Mouse (Mus musculus) CH12.LX (cell line): Measurements from ENCODE around the gene Stk39. TPM values are rescaled to one million over a fixed set of nuclear protein-coding genes. Genes with fewer than 3 reads are reported as not detected.

ENCODE experiments used
- DNase-seq: peaks from one replicate; pipeline ENCODE4 v3.0.0-alpha.2; 2013; ENCODE audit errors: extremely low read depth
- H3K27ac ChIP-seq: 2 replicates; pipeline ENCODE4 v1.5.1; 2012; ENCODE audit warnings: low read depth, mild to moderate bottlenecking, control low read depth, moderate library complexity; ENCODE audit not compliant: insufficient read depth
- H3K27me3 ChIP-seq: replicated peaks from 2 replicates; pipeline ENCODE3; 2012; ENCODE audit warnings: inconsistent platforms
- H3K36me3 ChIP-seq, 2 experiments: replicated peaks in 1 of 2; 2 replicates each; pipeline versions ENCODE3 to v1.6.1; 2012; ENCODE audit warnings: inconsistent platforms in 1 of 2, low read length in 1 of 2, mild to moderate bottlenecking in 1 of 2, mixed read lengths in 1 of 2, moderate library complexity in 1 of 2; ENCODE audit not compliant: control insufficient read depth in 1 of 2, insufficient read depth in 1 of 2
- H3K4me1 ChIP-seq, 2 experiments: 2 replicates each; pipeline ENCODE4 v1.6.1; 2012; ENCODE audit warnings: inconsistent platforms in 1 of 2, moderate library complexity in 1 of 2; ENCODE audit not compliant: insufficient read depth in 2 of 2, control insufficient read depth in 1 of 2
- H3K4me2 ChIP-seq: 2 replicates; pipeline ENCODE4 v1.6.1; 2012; ENCODE audit warnings: low read depth, mild to moderate bottlenecking, control low read depth; ENCODE audit not compliant: poor library complexity, insufficient read depth, severe bottlenecking
- H3K4me3 ChIP-seq, 3 experiments: fragments of 150-350 bp in 1 of 3; sonication (generic) in 1 of 3; replicated peaks in 1 of 3; 2 replicates each; pipeline versions ENCODE3 to v1.5.1; 2011 to 2012; ENCODE audit warnings: low read depth in 2 of 3, low read length in 2 of 3, mild to moderate bottlenecking in 2 of 3, moderate library complexity in 2 of 3, control low read depth in 1 of 3, improper control_type of control experiment in 1 of 3, inconsistent platforms in 1 of 3, mixed read lengths in 1 of 3; ENCODE audit not compliant: poor library complexity in 1 of 3
- H3K79me2 ChIP-seq: replicated peaks from 2 replicates; pipeline ENCODE4 v1.6.1; 2012; ENCODE audit warnings: mild to moderate bottlenecking, moderate library complexity; ENCODE audit not compliant: control insufficient read depth, poor library complexity, insufficient read depth, severe bottlenecking; ENCODE audit errors: extremely low read depth
- H3K9ac ChIP-seq: 2 replicates; pipeline ENCODE4 v1.6.1; 2012; ENCODE audit warnings: low read depth, mild to moderate bottlenecking, control low read depth, moderate library complexity; ENCODE audit not compliant: insufficient read depth
- H3K9me3 ChIP-seq: replicated peaks from 2 replicates; pipeline ENCODE3; 2012; ENCODE audit warnings: low read length, inconsistent platforms, mixed read lengths
- CHD1 ChIP-seq: IDR thresholded peaks from 2 replicates; pipeline ENCODE4 v1.6.1; 2012; ENCODE audit warnings: low read depth, low read length, improper control_type of control experiment, inconsistent platforms
- E2F4 ChIP-seq: IDR thresholded peaks from 2 replicates; pipeline ENCODE4 v1.6.1; 2011; ENCODE audit warnings: low read depth, low read length, improper control_type of control experiment; ENCODE audit not compliant: insufficient replicate concordance
- ELF1 ChIP-seq: IDR thresholded peaks from 2 replicates; pipeline ENCODE4 v1.6.1; 2014; ENCODE audit warnings: low read depth, mild to moderate bottlenecking, inconsistent platforms, low read length, improper control_type of control experiment
- EP300 ChIP-seq: IDR thresholded peaks from 2 replicates; pipeline ENCODE4 v1.6.1; 2011; ENCODE audit warnings: low read length, improper control_type of control experiment
- ETS1 ChIP-seq: conservative IDR thresholded peaks from 2 replicates; pipeline ENCODE4 v1.6.1; 2012; ENCODE audit warnings: low read depth, mild to moderate bottlenecking, inconsistent platforms, low read length, improper control_type of control experiment, moderate library complexity
- GABPA ChIP-seq: IDR thresholded peaks from 2 replicates; pipeline ENCODE4 v1.6.1; 2012; ENCODE audit warnings: low read depth, low read length, improper control_type of control experiment, inconsistent platforms; ENCODE audit not compliant: insufficient replicate concordance
- HCFC1 ChIP-seq: IDR thresholded peaks from 2 replicates; pipeline ENCODE4 v1.6.1; 2012; ENCODE audit warnings: low read depth, mild to moderate bottlenecking, inconsistent platforms, low read length, improper control_type of control experiment
- JUND ChIP-seq: conservative IDR thresholded peaks from 2 replicates; pipeline ENCODE4 v1.6.1; 2011; ENCODE audit warnings: low read depth, low read length, improper control_type of control experiment
- KAT2A ChIP-seq: IDR thresholded peaks from 2 replicates; pipeline ENCODE4 v1.6.1; 2012; ENCODE audit warnings: low read length, improper control_type of control experiment, inconsistent platforms; ENCODE audit not compliant: insufficient replicate concordance
- MAX ChIP-seq: IDR thresholded peaks from 2 replicates; pipeline ENCODE4 v1.6.1; 2011; ENCODE audit warnings: low read length, improper control_type of control experiment
- MAZ ChIP-seq: IDR thresholded peaks from 2 replicates; pipeline ENCODE4 v1.6.1; 2012; ENCODE audit warnings: low read depth, mild to moderate bottlenecking, inconsistent platforms, low read length, improper control_type of control experiment, moderate library complexity
- MEF2A ChIP-seq: IDR thresholded peaks from 2 replicates; pipeline ENCODE4 v1.6.1; 2014; ENCODE audit warnings: low read depth, mild to moderate bottlenecking, inconsistent platforms, low read length, improper control_type of control experiment, borderline replicate concordance
- MXI1 ChIP-seq: IDR thresholded peaks from 2 replicates; pipeline ENCODE4 v1.6.1; 2011; ENCODE audit warnings: mild to moderate bottlenecking, low read depth, low read length, improper control_type of control experiment
- NRF1 ChIP-seq: IDR thresholded peaks from 2 replicates; pipeline ENCODE4 v1.6.1; 2014; ENCODE audit warnings: low read depth, mild to moderate bottlenecking, inconsistent platforms, low read length, improper control_type of control experiment, moderate library complexity
- PAX5 ChIP-seq: IDR thresholded peaks from 2 replicates; pipeline ENCODE4 v1.6.1; 2012; ENCODE audit warnings: low read length, inconsistent platforms, mixed read lengths
- POLR2AphosphoS2 ChIP-seq: IDR thresholded peaks from 2 replicates; pipeline ENCODE4 v1.6.1; 2011; ENCODE audit warnings: low read depth, low read length, improper control_type of control experiment
- RCOR1 ChIP-seq: conservative IDR thresholded peaks from 2 replicates; pipeline ENCODE4 v1.6.1; 2012; ENCODE audit warnings: low read depth, mild to moderate bottlenecking, inconsistent platforms, low read length, improper control_type of control experiment
- SIN3A ChIP-seq: IDR thresholded peaks from 2 replicates; pipeline ENCODE4 v1.6.1; 2012; ENCODE audit warnings: low read length, improper control_type of control experiment, inconsistent platforms
- SMC3 ChIP-seq: IDR thresholded peaks from 2 replicates; pipeline ENCODE4 v1.6.1; 2011; ENCODE audit warnings: low read depth, low read length, improper control_type of control experiment
- TBP ChIP-seq: conservative IDR thresholded peaks from 2 replicates; pipeline ENCODE4 v1.6.1; 2011; ENCODE audit warnings: low read depth, low read length, improper control_type of control experiment
- TCF12 ChIP-seq: IDR thresholded peaks from 2 replicates; pipeline ENCODE4 v1.6.1; 2014; ENCODE audit warnings: low read depth, mild to moderate bottlenecking, inconsistent platforms, low read length, improper control_type of control experiment
- USF1 ChIP-seq: IDR thresholded peaks from 2 replicates; pipeline ENCODE4 v1.6.1; 2014; ENCODE audit warnings: low read depth, mild to moderate bottlenecking, inconsistent platforms, low read length, improper control_type of control experiment
- USF2 ChIP-seq: conservative IDR thresholded peaks from 2 replicates; pipeline ENCODE4 v1.6.1; 2011; ENCODE audit warnings: low read depth, low read length, improper control_type of control experiment
- dilution Hi-C: fragments of 300-500 bp; cut with MboI; formaldehyde crosslinking; loops from 2 replicates; pipeline ENCODE4 v1.14.3; 2020; ENCODE audit warnings: low sequenced_read_pairs; ENCODE audit not compliant: extremely low pct_unique_long_range_greater_than_20kb, extremely low pct_ligation_motif_present
- in situ Hi-C: fragments of 300-500 bp; cut with MboI; formaldehyde crosslinking; loops from 3 replicates; pipeline ENCODE4 v1.14.3; 2019; ENCODE audit warnings: low sequenced_read_pairs, low pct_ligation_motif_present, low pct_unique_long_range_greater_than_20kb, mixed read lengths
- polyA plus RNA-seq: library from polyadenylated mRNA; unstranded; fragments of >175 nt; gene quantifications from 2 replicates; pipeline ENCODE4 v1.2.1, GENCODE M21; 2012; ENCODE audit warnings: low read depth; ENCODE audit not compliant: insufficient read length
- total RNA-seq, 2 experiments: library from RNA; depleted of rRNA; stranded (reverse); fragments of 300-350 nt in 1 of 2; fragments of >200 nt in 1 of 2; gene quantifications; 2 replicates each; pipeline ENCODE4 v1.2.3; 2012 to 2014

The Stk39 gene
- total and polyA plus RNA-seq, 3 experiments, result not detected

DNA sequence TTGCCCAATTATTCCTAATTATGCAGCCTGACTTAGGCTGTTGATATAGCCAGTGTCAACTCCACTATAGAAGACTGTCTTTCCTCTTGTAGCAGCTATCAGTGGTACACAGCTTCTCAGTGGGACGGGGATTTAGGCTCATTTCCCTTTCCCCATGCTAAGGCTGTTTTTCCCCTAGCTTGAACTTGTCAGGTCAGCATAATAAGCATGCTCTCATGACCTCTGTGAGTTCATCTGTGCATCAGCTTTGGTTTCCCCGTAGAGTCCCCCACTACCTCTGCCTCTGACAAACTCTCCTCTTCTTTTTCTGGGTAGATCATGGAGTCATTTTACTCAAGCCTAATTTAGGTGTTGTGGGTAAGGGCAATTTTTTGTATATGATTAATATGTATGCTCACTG, 30.2 kb upstream of the Stk39 start:
- Histone ChIP-seq H3K4me2 (no peak overlapping the region), H3K36me3 (no peaks in the 10 kb centered on the region), H3K27me3 (no peaks in the 10 kb centered on the region), H3K9me3 (peaks cover 35% of the 10 kb centered on the region), H3K79me2 (no peaks in the 10 kb centered on the region), H3K27ac (no peak overlapping the region), H3K9ac (no peak overlapping the region), H3K4me1 (no peaks in the 10 kb centered on the region), H3K4me3 (no peak overlapping the region)
- in situ Hi-C loops (no loop called here), dilution Hi-C loops (no loop called here)
- DNase-seq, result no peak
- no peak for TF ChIP-seq CHD1
- TF ChIP-seq GABPA, result no peak
- TF ChIP-seq TBP, result no peak
- no peak for TF ChIP-seq KAT2A
- TF ChIP-seq HCFC1, result no peak
- TF ChIP-seq MEF2A, result no peak

DNA sequence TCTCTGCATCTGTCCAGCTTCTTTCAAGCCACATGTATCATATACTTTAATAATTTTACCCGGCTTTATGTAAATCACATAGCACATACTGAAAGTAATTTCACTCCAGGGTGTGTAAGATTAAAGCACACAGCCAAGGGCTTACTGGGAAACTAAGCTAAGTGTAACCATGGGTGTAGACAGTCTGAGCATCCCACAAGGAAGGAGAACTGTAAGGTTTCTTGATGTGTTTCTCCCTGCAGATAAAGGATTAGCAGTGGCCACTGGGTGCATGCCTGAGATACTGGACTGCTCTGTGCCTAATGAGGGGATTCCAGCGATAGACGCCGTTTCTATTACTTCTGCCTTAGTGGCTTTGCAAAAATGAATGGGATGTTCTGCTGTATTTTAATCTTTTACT, 14.2 kb upstream of the Stk39 start:
- Histone ChIP-seq H3K36me3 (no peaks in the 10 kb centered on the region), H3K79me2 (no peaks in the 10 kb centered on the region), H3K9ac (no peak overlapping the region), H3K4me3 (no peak overlapping the region), H3K27ac (no peak overlapping the region), H3K27me3 (no peaks in the 10 kb centered on the region), H3K4me2 (no peak overlapping the region), H3K9me3 (peaks cover 69% of the 10 kb centered on the region), H3K4me1 (no peaks in the 10 kb centered on the region)
- dilution Hi-C loops (no loop called here), in situ Hi-C loops (no loop called here)
- no peak for DNase-seq
- TF ChIP-seq ELF1 (no peak), RCOR1 (no peak), HCFC1 (no peak), TBP (no peak), USF1 (no peak), PAX5 (no peak), MAZ (no peak), ETS1 (no peak), MXI1 (no peak), E2F4 (no peak), USF2 (no peak), POLR2AphosphoS2 (no peak), TCF12 (no peak), NRF1 (no peak), EP300 (no peak), MAX (no peak), KAT2A (no peak), SIN3A (no peak), SMC3 (no peak), JUND (no peak)
